Mouse (Mus musculus) kidney, embryonic 16.5 days (tissue): ENCODE data around the gene Gm12216. TPM values are rescaled to one million over a fixed set of nuclear protein-coding genes. Genes with fewer than 3 reads are reported as not detected.

ENCODE experiments used
- ATAC-seq: fragments of 200-750 bp; cut with Nextera tagmentation; 2 replicates; pipeline ENCODE4 v1.8.0; 2017; ENCODE audit warnings: moderate TSS enrichment; ENCODE audit not compliant: low FRiP score, low TSS enrichment
- H3K27ac ChIP-seq: fragments of 300-500 bp; sonication (generic); 2 replicates; pipeline ENCODE4 v1.5.1; 2014; ENCODE audit warnings: low read length
- H3K27me3 ChIP-seq: fragments of 300-500 bp; sonication (generic); 2 replicates; pipeline ENCODE4 v1.6.1; 2014; ENCODE audit warnings: low read length, control low read depth, mixed read lengths; ENCODE audit not compliant: insufficient read depth
- H3K36me3 ChIP-seq: fragments of 300-500 bp; sonication (generic); 2 replicates; pipeline ENCODE4 v1.6.1; 2014; ENCODE audit warnings: low read length, control low read depth, mixed read lengths; ENCODE audit not compliant: insufficient read depth
- H3K4me1 ChIP-seq: fragments of 300-500 bp; sonication (generic); 2 replicates; pipeline ENCODE4 v1.6.1; 2014; ENCODE audit warnings: low read length, control low read depth, mixed read lengths; ENCODE audit not compliant: insufficient read depth
- H3K4me2 ChIP-seq: fragments of 300-500 bp; sonication (generic); replicated peaks from 2 replicates; pipeline ENCODE4 v1.6.1; 2014; ENCODE audit warnings: low read depth, low read length
- H3K4me3 ChIP-seq: fragments of 300-500 bp; sonication (generic); 2 replicates; pipeline ENCODE4 v1.5.1; 2014; ENCODE audit warnings: mild to moderate bottlenecking, low read length
- H3K9ac ChIP-seq: fragments of 300-500 bp; sonication (generic); replicated peaks from 2 replicates; pipeline ENCODE4 v1.6.1; 2014; ENCODE audit warnings: low read length
- H3K9me3 ChIP-seq: fragments of 300-500 bp; sonication (generic); 2 replicates; pipeline ENCODE4 v1.6.1; 2016; ENCODE audit warnings: low read length, control low read depth
- WGBS: fragments of 180-500 bp; shearing (Covaris S2); extraction: QIAGEN DNeasy Blood & Tissue Kit; methylation state at CpG from one replicate; pipeline ENCODE4 v1.1.7; 2014; 5-methylcytosine and 5-hydroxymethylcytosine counted together
- polyA plus RNA-seq: library from polyadenylated mRNA; unstranded; fragments of >200 nt; fragmentation: Nextera tagmentation; extraction: Ambion mirVana; gene quantifications from 2 replicates; pipeline ENCODE4 v1.2.1, GENCODE M21; 2015

Gene Gm12216
- polyA plus RNA-seq, 1 experiment from 2014 or later = 1.1 TPM

DNA sequence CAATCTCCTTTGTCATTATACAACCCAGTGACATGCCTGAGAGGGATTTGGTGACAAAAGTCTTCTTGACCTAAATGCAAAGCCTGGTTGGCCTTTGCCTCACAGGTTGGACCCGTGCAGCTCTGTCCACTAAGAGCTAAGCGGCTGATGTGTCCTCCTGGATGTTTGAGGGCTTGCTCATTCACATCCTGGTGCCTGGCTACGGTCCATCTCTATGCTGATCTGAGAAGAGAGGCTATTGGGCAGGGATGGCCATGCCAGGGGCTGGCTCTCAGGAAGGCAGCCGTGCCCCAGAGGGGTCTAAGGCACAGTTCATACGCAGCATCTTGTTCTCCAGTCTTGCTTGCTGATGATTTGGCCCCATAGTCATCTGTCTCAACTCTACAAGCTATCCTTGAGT is 21.3 kb downstream of the Gm12216 start:
- ATAC-seq = no peak
- Histone ChIP-seq H3K4me1 (no peaks in the 10 kb centered on the region; the same call in 1 of the 2 replicates), H3K27me3 (no peaks in the 10 kb centered on the region), H3K36me3 (no peaks in the 10 kb centered on the region), H3K4me3 (no peak overlapping the region), H3K9ac (no peak overlapping the region), H3K9me3 (no peaks in the 10 kb centered on the region), H3K27ac (no peak overlapping the region), H3K4me2 (no peak overlapping the region)
- WGBS = 89% methylated on average over 5 of the region's 5 CpGs

DNA sequence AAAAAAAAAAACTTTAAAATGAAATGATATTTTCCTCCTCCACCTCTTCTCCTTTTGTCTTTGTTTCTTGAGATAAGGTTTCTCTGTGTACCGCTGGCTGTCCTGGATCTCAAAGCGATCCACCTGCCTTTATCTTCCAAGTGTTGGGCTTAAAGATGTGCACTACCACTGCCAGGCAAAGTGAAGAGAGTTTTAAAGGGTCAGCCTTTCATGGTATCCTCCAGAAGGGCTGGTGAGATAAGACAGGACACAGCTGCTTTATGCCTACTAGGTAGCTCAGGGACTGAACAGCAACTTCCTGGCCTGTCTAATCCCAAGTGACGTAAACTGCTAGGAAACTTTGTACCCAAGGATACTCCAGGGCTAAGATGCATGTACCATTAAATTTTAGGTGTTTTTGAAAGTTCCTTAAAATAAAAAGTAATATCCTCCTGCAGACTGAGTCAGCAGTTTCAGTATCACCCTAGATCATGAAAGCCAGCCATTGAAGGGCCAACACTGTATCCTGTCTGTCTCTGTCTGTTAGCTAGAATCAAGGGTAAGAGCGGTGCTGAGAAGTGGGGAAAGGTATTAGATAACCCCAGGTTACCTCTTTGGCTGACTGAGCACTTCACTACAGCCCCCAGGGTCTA is 23.6 kb downstream of the Gm12216 start:
- no peaks in the 10 kb centered on the region for H3K27me3 ChIP-seq
- H3K9ac ChIP-seq = no peak overlapping the region
- H3K36me3 ChIP-seq = no peaks in the 10 kb centered on the region
- no peak for ATAC-seq
- no peak overlapping the region for H3K4me3 ChIP-seq
- no peak overlapping the region for H3K4me2 ChIP-seq
- H3K4me1 ChIP-seq = no peaks in the 10 kb centered on the region; the same call in 1 of the 2 replicates
- 80% methylated on average over 4 of the region's 4 CpGs for WGBS
- H3K27ac ChIP-seq = no peak overlapping the region
- H3K9me3 ChIP-seq = no peaks in the 10 kb centered on the region

DNA sequence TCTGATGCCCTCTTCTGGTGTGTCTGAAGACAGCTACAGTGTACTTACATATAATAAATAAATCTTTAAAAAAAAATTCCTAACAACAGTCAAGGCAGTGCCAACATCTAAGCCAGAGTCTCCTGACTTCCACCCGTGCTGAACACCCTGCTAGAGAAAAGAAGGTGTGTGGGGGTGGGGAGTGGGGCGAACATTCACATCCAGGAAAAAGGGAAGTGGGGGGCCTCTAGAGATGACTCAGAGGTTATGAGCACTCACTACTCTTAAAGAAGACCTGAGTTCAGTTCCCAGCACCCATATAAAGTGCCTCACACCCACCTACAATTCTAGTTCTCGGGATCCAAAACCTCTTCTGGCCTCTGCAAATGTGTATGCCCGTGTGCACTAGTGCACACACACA is 33.6 kb downstream of the Gm12216 start:
- H3K9me3 ChIP-seq = no peaks in the 10 kb centered on the region
- H3K9ac ChIP-seq = no peak overlapping the region
- no peaks in the 10 kb centered on the region for H3K27me3 ChIP-seq
- WGBS = 78% methylated on average over 4 of the region's 4 CpGs
- ATAC-seq = no peak
- H3K4me1 ChIP-seq = no peaks in the 10 kb centered on the region
- H3K36me3 ChIP-seq = no peaks in the 10 kb centered on the region
- no peak overlapping the region for H3K4me3 ChIP-seq
- H3K27ac ChIP-seq = no peak overlapping the region
- no peak overlapping the region for H3K4me2 ChIP-seq

GRCm38 (mm10) chr11:53821945-53822338 is 37.1 kb downstream of the Gm12216 start:
- H3K9ac ChIP-seq = no peak overlapping the region
- no peak for ATAC-seq
- H3K4me2 ChIP-seq = no peak overlapping the region
- H3K27me3 ChIP-seq = no peaks in the 10 kb centered on the region
- no peak overlapping the region for H3K27ac ChIP-seq
- 94% methylated on average over 3 of the region's 3 CpGs for WGBS
- no peaks in the 10 kb centered on the region; the same call in 1 of the 2 replicates for H3K4me1 ChIP-seq
- no peaks in the 10 kb centered on the region for H3K36me3 ChIP-seq
- no peak overlapping the region for H3K4me3 ChIP-seq
- no peaks in the 10 kb centered on the region for H3K9me3 ChIP-seq

- 80% methylated on average over 11 of the region's 11 CpGs for WGBS
- H3K4me3 ChIP-seq = no peak overlapping the region
- H3K27me3 ChIP-seq = no peaks in the 10 kb centered on the region
- no peak overlapping the region for H3K27ac ChIP-seq
- no peak overlapping the region for H3K9ac ChIP-seq
- H3K36me3 ChIP-seq = no peaks in the 10 kb centered on the region
- H3K9me3 ChIP-seq = no peaks in the 10 kb centered on the region
- no peaks in the 10 kb centered on the region; the same call in 1 of the 2 replicates for H3K4me1 ChIP-seq
- no peak overlapping the region for H3K4me2 ChIP-seq
- no peak for ATAC-seq
Measured at GRCm38 (mm10) chr11:53821230-53821944, 37.7 kb downstream of the Gm12216 start.

DNA sequence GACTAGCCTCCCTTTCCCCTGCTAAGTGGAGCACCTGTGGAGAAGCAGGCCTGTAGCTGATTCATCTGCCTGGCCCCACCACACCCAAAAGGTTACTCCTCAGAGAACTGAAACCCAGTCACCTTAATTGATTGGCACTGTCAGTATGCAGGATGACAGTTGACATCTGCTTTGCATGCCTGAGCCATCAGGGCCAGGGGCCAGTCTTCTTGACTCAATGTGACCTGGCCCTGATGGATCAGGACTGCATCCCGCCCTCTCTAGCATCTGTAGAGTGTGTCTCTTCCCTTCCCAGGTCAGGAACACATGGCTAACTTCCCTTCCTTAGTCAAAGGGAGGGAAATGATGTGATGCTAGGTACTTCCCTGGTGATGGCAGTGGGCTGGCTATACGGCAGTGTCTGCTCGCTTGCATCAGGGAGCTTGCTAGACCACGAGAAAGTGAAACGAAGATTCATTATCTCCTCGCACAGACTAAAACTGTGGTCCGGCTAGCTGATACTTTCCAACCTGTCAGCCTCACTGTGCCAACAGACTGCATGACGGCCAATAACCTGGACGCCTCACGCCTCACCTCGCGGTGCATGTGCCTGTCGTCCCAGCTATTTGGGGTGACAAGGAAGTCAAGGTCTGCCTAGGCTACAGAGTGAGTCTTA is 38.4 kb downstream of the Gm12216 start:
- Histone ChIP-seq H3K4me1 (no peaks in the 10 kb centered on the region; the same call in 1 of the 2 replicates), H3K4me2 (no peak overlapping the region), H3K36me3 (no peaks in the 10 kb centered on the region), H3K9me3 (no peaks in the 10 kb centered on the region), H3K9ac (no peak overlapping the region), H3K4me3 (no peak overlapping the region), H3K27ac (no peak overlapping the region), H3K27me3 (no peaks in the 10 kb centered on the region)
- WGBS = 85% methylated on average over 13 of the region's 13 CpGs
- ATAC-seq = no peak

DNA sequence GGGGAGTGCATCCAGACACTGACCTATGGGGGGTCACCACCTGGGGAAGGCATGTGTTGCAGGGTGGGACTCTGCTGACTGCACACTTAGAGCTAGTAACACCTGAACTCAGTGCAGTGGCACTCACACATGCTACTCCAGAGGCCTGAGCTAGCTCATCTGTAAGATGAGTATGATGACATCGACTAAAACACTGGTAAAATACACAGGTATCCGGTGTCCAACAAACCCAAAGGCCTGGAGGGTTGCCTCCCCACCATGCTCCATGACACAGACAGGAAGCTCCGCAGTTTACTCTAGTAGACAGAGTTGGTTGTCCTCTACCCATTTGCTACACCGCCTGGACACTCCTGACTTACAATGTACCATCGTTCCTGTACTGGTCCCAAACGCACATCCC is 39.5 kb downstream of the Gm12216 start:
- no peak; the same call in 1 of the 2 replicates for ATAC-seq
- no peaks in the 10 kb centered on the region; the same call in 1 of the 2 replicates for H3K4me1 ChIP-seq
- 91% methylated on average over 6 of the region's 6 CpGs for WGBS
- no peak overlapping the region for H3K27ac ChIP-seq
- no peaks in the 10 kb centered on the region for H3K36me3 ChIP-seq
- H3K4me3 ChIP-seq = no peak overlapping the region
- no peak overlapping the region for H3K4me2 ChIP-seq
- H3K27me3 ChIP-seq = no peaks in the 10 kb centered on the region
- H3K9me3 ChIP-seq = no peaks in the 10 kb centered on the region
- no peak overlapping the region for H3K9ac ChIP-seq

GRCm38 (mm10) chr11:53818794-53819193 is 40.3 kb downstream of the Gm12216 start:
- H3K9ac ChIP-seq = no peak overlapping the region
- no peaks in the 10 kb centered on the region for H3K9me3 ChIP-seq
- H3K27ac ChIP-seq = no peak overlapping the region
- 49% methylated on average over 6 of the region's 6 CpGs for WGBS
- no peak for ATAC-seq
- no peaks in the 10 kb centered on the region for H3K36me3 ChIP-seq
- H3K4me3 ChIP-seq = no peak overlapping the region
- H3K4me1 ChIP-seq = no peaks in the 10 kb centered on the region; the same call in 1 of the 2 replicates
- H3K4me2 ChIP-seq = no peak overlapping the region
- no peaks in the 10 kb centered on the region for H3K27me3 ChIP-seq

- Histone ChIP-seq H3K9ac (no peak overlapping the region), H3K27me3 (no peaks in the 10 kb centered on the region), H3K4me2 (no peak overlapping the region), H3K9me3 (no peaks in the 10 kb centered on the region), H3K36me3 (no peaks in the 10 kb centered on the region), H3K27ac (no peak overlapping the region), H3K4me1 (no peaks in the 10 kb centered on the region; the same call in 1 of the 2 replicates), H3K4me3 (no peak overlapping the region)
- 92% methylated on average over 5 of the region's 5 CpGs for WGBS
- no peak for ATAC-seq
Measured at GRCm38 (mm10) chr11:53816841-53817375, 42.1 kb downstream of the Gm12216 start.
